Mouse (Mus musculus) adrenal gland, postnatal 36 days (tissue): Measurements from ENCODE around the gene Olfr916. TPM values are rescaled to one million over a fixed set of nuclear protein-coding genes. Genes with fewer than 3 reads are reported as not detected.

ENCODE experiments used
- DNase-seq, 2 experiments: peaks; one replicate each; pipeline ENCODE4 v3.0.0; 2021; ENCODE audit warnings: mixed read lengths in 1 of 2
- long read RNA-seq, 2 experiments: library from polyadenylated mRNA; stranded (forward); transcript quantifications; one replicate each; pipeline ENCODE4 v2.0.0; 2021; ENCODE audit warnings: borderline sequencing depth in 2 of 2
- total RNA-seq, 2 experiments: library from RNA; stranded (reverse); gene quantifications; 2 replicates each; pipeline ENCODE4 v1.2.3; 2021

The Olfr916 gene
- total RNA-seq, result not detected
- long read RNA-seq, experiment 1, result 0 reads
- long read RNA-seq, experiment 2, result 0 reads

DNA sequence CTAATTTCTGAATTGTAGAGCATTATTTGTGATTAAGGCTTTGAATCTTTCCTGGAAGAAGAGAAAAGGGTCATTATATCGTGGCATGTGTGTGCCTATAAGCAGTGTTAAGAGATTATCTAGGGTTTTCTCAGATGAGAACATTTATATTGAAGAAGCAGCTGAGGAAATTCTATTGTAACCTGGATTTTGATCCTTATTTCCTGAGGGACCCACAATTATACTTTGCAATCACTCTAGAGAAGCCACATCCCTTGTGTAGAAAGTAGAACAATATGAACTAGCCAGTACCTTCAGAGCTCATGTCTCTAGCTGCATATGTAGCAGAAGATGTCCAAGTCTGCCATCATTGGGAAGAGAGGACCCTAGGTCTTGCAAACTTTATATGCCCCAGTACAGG is at the start of gene Olfr916:
Gene Olfr916, minus strand, starts transcription at position 101 of the 400 bp plus-strand sequence.
- no peak for DNase-seq

DNA sequence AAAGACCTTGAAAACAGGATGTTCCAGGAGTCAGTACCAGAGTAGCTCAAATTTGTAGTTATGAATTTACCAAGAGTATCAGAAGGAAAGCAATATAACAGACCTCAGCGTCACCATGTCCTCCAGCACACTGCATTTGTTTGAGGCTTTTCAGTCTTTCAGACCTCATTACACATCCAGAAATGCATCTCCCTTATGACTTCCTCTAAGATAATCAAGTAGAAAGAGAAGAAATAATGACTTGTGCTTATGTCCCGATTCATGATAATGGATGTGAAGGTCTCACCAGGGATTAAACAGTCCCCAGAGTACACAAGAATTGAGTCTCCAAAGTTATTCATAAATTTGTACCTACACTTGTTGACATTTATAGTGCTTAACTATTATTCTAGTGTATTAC is 14.8 kb upstream of the Olfr916 start, which contains the start of gene Olfr918:
Gene Olfr918, minus strand, starts transcription at position 101 of the 400 bp plus-strand sequence.
- no peak for DNase-seq

- DNase-seq, result no peak
These were observed 13.2 kb upstream of the Olfr916 start for GRCm38 (mm10) chr9:38672887-38673286.

- no peak for DNase-seq
These were observed 6.1 kb upstream of the Olfr916 start, which contains the start of gene Olfr917 for GRCm38 (mm10) chr9:38665742-38666141. TSS of gene Olfr917 (minus strand) at chr9:38665842.

GRCm38 (mm10) chr9:38632406-38632805 is 27.3 kb downstream of the Olfr916 start:
- DNase-seq, result peak in 1 of 2 experiments; percentile 1

Other genes with a start within 250 kb of the Olfr916 start
- gene Olfr901, start 230.4 kb downstream of the Olfr916 start, total RNA-seq, result not detected
- gene Olfr902, start 212.2 kb downstream of the Olfr916 start, total RNA-seq, result not detected
- gene Olfr904, start 196.7 kb downstream of the Olfr916 start, total RNA-seq, result not detected
- under 1 TPM in 1 of 2 experiments, not detected in 1; 0.13 TPM for gene Olfr905, start 188.8 kb downstream of the Olfr916 start, total RNA-seq
- gene Olfr906, start 172.8 kb downstream of the Olfr916 start, total RNA-seq, result not detected
- gene Olfr907, start 164.1 kb downstream of the Olfr916 start, total RNA-seq, result not detected
- not detected for gene Olfr911-ps1, start 138.3 kb downstream of the Olfr916 start, total RNA-seq
- not detected for gene Olfr910, start 122.0 kb downstream of the Olfr916 start, total RNA-seq
- not detected for gene Olfr912, start 79.7 kb downstream of the Olfr916 start, total RNA-seq
- gene Olfr913, start 67.1 kb downstream of the Olfr916 start, total RNA-seq, result not detected
- not detected for gene Olfr914, start 54.8 kb downstream of the Olfr916 start, total RNA-seq
- not detected for gene Olfr917, start 6.0 kb upstream of the Olfr916 start, total RNA-seq
- not detected for gene Olfr918, start 14.7 kb upstream of the Olfr916 start, total RNA-seq
- not detected for gene Olfr919, start 43.8 kb upstream of the Olfr916 start, total RNA-seq
- gene Vwa5a, start 58.4 kb upstream of the Olfr916 start, total RNA-seq, result 10 to 100 TPM; 41.1 to 48.3 TPM
- gene Olfr920, start 92.4 kb upstream of the Olfr916 start, total RNA-seq, result under 1 TPM; 0.23 to 0.40 TPM
- not detected for gene Olfr921, start 113.2 kb upstream of the Olfr916 start, total RNA-seq
- not detected for gene Olfr922, start 154.7 kb upstream of the Olfr916 start, total RNA-seq
- gene Olfr923, start 166.7 kb upstream of the Olfr916 start, total RNA-seq, result not detected
- not detected for gene Olfr924, start 184.6 kb upstream of the Olfr916 start, total RNA-seq
- not detected for gene Olfr26, start 195.2 kb upstream of the Olfr916 start, total RNA-seq
- not detected for gene Olfr926, start 217.3 kb upstream of the Olfr916 start, total RNA-seq